ENCODE assay signal across 11 mouse cellular contexts in the genomic region with DNA sequence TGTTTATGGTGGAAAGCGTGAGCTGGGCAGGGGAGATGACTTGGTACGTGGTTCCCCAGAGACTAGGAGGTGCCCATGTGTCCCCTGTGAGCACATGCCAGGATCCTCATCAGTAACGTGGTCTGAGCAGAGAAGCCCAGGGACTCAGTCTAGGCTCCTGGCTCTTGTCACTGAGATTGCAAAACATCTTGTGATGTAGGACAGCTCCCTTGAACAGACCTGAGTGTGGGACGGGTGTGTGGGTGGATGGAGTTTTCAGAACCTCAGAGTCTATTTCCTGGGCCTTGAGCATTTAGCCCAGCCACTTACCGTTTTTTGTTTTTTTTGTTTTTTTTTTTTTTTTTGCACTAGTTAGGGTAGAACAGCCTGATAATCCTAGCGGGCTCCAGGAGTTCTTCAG. TPM values are rescaled to one million over a fixed set of nuclear protein-coding genes. Genes with fewer than 3 reads are reported as not detected.
DNase-seq lines count a peak whose midpoint lies in the region; ATAC-seq lines count a peak whose summit lies in the region.
"Had no signal": no experiment of that assay in that cellular context is flagged by ENCODE, and none has a peak within 500 bp of the region (broad histone marks: within the 10 kb centered on the region; RNA-seq: fewer than 3 reads in every experiment).

No protein-coding gene starts in this region.

- WGBS in hindbrain, embryonic 14.5 days = 88% methylated on average over 6 of the region's 6 CpGs
- WGBS in hindbrain, embryonic 12.5 days = 79% methylated on average over 6 of the region's 6 CpGs
- WGBS in liver, embryonic 12.5 days (ENCODE audit: insufficient replicate concordance) = 61% methylated on average over 6 of the region's 6 CpGs

- ATAC-seq in hindbrain, embryonic 14.5 days (ENCODE audit: low FRiP score) = no peak
- no peak for ATAC-seq in hindbrain, embryonic 12.5 days (ENCODE audit: low FRiP score)
- no peak for ATAC-seq in liver, embryonic 12.5 days

- DNase-seq in hindbrain, embryonic 14.5 days (ENCODE audit: low spot score) = no peak
- DNase-seq in 3T3-L1 (ENCODE audit: low read depth, low spot score) = peak; percentile 15
- peak; percentile 20 to 46 for DNase-seq in frontal cortex, postnatal 25 days (ENCODE audit: low spot score in 2 of 2)
- no peak for DNase-seq in heart, postnatal 14 days
- DNase-seq in cerebellum, adult 8-10 months = no peak
- DNase-seq in urinary bladder, postnatal 25 days (ENCODE audit: low spot score) = no peak
- DNase-seq: adrenal gland, adult 2 months; B cell, adult 2 months; embryo, embryonic 11 days had no signal

- intact Hi-C loops in heart, postnatal 14 days (cut with DNase I) = no loop called here

- no peak overlapping the region for H3K27ac ChIP-seq in hindbrain, embryonic 14.5 days
- H3K27ac ChIP-seq in hindbrain, embryonic 12.5 days = no peak overlapping the region
- H3K27ac ChIP-seq in liver, embryonic 12.5 days = no peak overlapping the region

- H3K4me1 ChIP-seq in hindbrain, embryonic 14.5 days (replicated peaks; ENCODE audit: control insufficient read depth, insufficient read depth, low read length) = peaks cover 25% of the 10 kb centered on the region
- peaks cover 24% of the 10 kb centered on the region for H3K4me1 ChIP-seq in hindbrain, embryonic 12.5 days
- H3K4me1 ChIP-seq in liver, embryonic 12.5 days = peaks cover 44% of the 10 kb centered on the region

- no peak overlapping the region for H3K4me3 ChIP-seq in hindbrain, embryonic 14.5 days (replicated peaks; ENCODE audit: low read length)
- H3K4me3 ChIP-seq in hindbrain, embryonic 12.5 days = no peak overlapping the region
- peak overlapping the region; percentile 66 for H3K4me3 ChIP-seq in liver, embryonic 12.5 days

- H3K9ac ChIP-seq in hindbrain, embryonic 14.5 days = peak overlapping the region; percentile 85
- no peak overlapping the region for H3K9ac ChIP-seq in hindbrain, embryonic 12.5 days
- H3K9ac ChIP-seq in liver, embryonic 12.5 days = peak overlapping the region; percentile 71

- H3K4me2 ChIP-seq in hindbrain, embryonic 14.5 days (replicated peaks) = no peak overlapping the region
- no peak overlapping the region for H3K4me2 ChIP-seq in hindbrain, embryonic 12.5 days (replicated peaks)
- H3K4me2 ChIP-seq in liver, embryonic 12.5 days = peak overlapping the region; percentile 94

- no peaks in the 10 kb centered on the region for H3K27me3 ChIP-seq in hindbrain, embryonic 14.5 days (ENCODE audit: control insufficient read depth, insufficient read depth, low read length)
- H3K27me3 ChIP-seq in hindbrain, embryonic 12.5 days = no peaks in the 10 kb centered on the region
- peaks cover 16% of the 10 kb centered on the region; the same call in 1 of the 2 replicates for H3K27me3 ChIP-seq in liver, embryonic 12.5 days (replicated peaks)

- H3K9me3 ChIP-seq in hindbrain, embryonic 14.5 days (ENCODE audit: control insufficient read depth, low read length) = no peaks in the 10 kb centered on the region
- no peaks in the 10 kb centered on the region for H3K9me3 ChIP-seq in hindbrain, embryonic 12.5 days (replicated peaks)
- no peaks in the 10 kb centered on the region for H3K9me3 ChIP-seq in liver, embryonic 12.5 days (replicated peaks)

- H3K36me3 ChIP-seq in hindbrain, embryonic 14.5 days (replicated peaks; ENCODE audit: control insufficient read depth, insufficient read depth) = peaks cover 22% of the 10 kb centered on the region
- H3K36me3 ChIP-seq in hindbrain, embryonic 12.5 days = peaks cover 20% of the 10 kb centered on the region
- H3K36me3 ChIP-seq in liver, embryonic 12.5 days = peaks cover 44% of the 10 kb centered on the region

RNA-seq across cellular contexts. Expression of gene Slc19a1, which starts 3.4 kb away (rescaled TPM):
- 42.1 and 42.4 TPM in 2 replicates for polyA plus RNA-seq in hindbrain, embryonic 14.5 days (2014; fragmentation: Nextera tagmentation; extraction: Ambion mirVana)
- 30.5 and 32.5 TPM in 2 replicates for polyA plus RNA-seq in hindbrain, embryonic 12.5 days (2016; fragmentation: Nextera tagmentation; extraction: Ambion mirVana)
- 41.8 and 44.9 TPM in 2 replicates for polyA plus RNA-seq in liver, embryonic 12.5 days (2016; fragmentation: Nextera tagmentation; extraction: Ambion mirVana)
- 1 to 10 TPM; 4.0 to 5.0 TPM for total RNA-seq in heart, postnatal 14 days (2021)

Comparison
In these comparisons a context has a peak if more than half of its experiments do, and no peak if none do; other contexts are left out.
1. DNase-seq: peak in 3T3-L1 (single experiment) and frontal cortex, postnatal 25 days (2 of 2); none in hindbrain, embryonic 14.5 days (single experiment), heart, postnatal 14 days (0 of 2), cerebellum, adult 8-10 months (single experiment) and urinary bladder, postnatal 25 days (single experiment).